Mouse (Mus musculus) left cerebral cortex, adult 9 months (tissue): ENCODE results near the gene Usp43.
A peak's percentile ranks its signal among the peaks of the same experiment; 100 is the strongest.

Source experiments
- DNase-seq, 2 experiments: peaks; one replicate each; pipeline ENCODE4 v3.0.0; 2022; ENCODE audit warnings: low spot score in 2 of 2

The Usp43 gene

DNA sequence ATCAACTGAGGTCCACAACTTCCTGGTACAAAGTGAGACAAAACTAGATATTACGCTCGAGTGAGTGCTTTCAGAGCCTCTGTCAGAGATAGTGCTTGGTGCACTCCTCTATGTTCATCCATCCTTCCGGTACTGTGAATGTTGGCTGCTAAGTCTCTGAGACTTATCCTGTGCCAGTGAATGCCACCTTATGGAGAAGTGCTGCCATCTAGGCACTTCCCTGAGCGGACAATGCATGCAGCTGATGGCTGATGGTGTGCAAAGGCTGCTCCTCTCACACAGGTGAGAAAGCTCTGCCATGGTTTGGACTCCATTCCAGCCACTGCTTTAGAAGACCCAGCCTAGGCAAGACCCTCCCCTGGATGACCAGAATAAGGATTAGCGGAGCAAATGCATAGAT lies 113.9 kb downstream of the Usp43 start:
- DNase-seq: peak in 1 of 2 experiments; percentile 26

DNA sequence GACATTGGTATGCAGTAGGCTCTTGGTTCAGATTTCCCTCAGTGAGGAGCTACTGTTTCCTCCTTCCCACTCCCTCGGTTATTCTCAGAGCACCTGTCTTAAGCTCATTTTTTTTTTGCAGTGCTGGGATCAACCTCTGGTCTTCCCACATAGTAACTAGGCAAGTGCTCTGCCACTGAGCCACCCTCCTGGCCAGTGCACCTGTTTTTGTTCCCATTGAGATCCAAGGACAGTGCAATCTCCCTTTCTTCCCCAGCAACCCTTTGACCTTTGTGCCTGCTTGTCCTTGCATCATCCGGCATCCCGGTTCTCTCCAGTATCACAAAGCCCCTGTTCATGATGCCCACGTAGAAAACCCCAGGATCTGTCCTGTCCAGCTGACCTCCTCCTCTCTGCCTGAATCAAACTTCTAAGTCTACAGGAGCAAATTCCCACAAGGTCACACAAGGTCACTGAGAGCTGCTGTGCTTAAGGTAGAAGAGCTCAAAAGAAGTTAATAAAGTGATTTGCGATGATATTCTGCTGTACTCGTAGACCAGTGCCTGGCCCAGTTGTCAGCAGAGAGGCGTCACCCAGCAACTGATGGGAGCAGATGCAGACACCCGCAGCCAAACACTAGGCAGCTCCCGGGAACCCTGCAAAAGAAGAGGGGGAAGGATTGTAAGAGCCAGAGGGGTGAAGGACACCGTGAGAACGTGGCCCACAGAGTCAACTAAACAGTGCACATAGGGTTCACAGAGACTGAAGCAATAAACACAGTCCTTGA lies 114.9 kb downstream of the Usp43 start:
- no peak for DNase-seq

DNA sequence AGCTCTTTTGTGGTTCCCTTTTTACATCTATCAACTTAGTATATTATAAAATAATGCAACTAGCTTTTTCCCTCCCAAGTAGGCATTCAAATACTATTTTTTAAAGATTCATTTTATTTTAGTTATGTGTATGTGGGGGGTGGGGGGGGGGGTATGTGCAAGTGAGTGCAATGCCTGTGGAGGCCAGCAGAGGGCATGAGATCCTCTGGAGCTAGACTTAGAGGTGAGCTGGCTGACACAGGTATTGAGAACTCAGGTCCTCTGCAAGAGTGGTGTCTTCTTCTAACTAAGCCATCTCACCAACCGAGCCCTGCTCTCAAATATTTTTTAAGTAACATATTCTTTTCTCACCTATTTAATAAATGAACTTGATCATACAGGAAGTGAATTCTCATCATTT lies 116.4 kb downstream of the Usp43 start:
- DNase-seq: no peak
